Mouse (Mus musculus) cerebellum, postnatal 10 days (tissue): ENCODE measurements around the gene Hjurp.
A peak's percentile ranks its signal among the peaks of the same experiment; 100 is the strongest.

Experiments
- DNase-seq, 2 experiments: peaks; one replicate each; pipeline ENCODE4 v3.0.0; 2021; ENCODE audit warnings: mixed read lengths in 2 of 2

The Hjurp gene

DNA sequence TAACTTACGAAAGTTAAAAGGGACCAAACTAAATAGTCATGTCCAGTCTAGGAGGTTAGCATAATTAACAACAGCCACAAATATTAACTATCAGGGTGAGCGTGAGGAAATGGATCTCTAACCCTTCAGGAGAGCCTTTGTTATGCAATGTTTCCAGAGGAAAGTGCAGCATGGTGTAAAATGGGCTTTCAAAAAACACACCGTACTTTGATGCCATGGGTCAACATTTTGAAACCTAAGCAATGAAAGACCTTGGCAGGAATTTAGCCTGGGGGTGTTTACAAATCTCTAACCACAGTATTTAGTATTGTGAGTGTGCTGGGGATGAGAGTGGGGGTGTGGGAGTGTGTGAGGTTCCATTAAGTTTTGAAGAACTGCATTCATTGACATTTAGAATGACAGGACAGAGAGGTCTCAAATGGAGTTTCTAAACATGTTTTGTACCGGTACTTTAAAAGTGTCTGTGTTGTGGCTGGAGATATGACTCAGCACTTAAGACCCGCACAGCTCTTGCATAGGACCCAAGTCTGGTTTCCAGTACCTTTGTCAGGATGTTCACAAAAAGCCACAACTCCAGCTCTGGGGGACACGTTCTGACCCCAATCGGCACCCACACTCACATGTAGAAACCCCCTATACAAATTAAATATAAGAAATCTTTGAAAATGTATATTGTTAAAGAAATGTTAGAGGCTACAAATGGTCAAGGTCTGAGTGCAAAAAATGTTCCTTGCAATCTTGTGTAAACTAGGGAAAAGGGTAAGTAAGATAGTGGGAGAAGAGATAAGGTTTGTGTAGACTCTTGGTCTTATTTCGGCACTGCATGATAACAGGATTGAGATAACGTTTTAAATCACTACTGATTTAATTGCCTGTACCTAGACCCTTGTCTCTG, 1.9 kb upstream of the Hjurp start:
- DNase-seq = no peak

DNA sequence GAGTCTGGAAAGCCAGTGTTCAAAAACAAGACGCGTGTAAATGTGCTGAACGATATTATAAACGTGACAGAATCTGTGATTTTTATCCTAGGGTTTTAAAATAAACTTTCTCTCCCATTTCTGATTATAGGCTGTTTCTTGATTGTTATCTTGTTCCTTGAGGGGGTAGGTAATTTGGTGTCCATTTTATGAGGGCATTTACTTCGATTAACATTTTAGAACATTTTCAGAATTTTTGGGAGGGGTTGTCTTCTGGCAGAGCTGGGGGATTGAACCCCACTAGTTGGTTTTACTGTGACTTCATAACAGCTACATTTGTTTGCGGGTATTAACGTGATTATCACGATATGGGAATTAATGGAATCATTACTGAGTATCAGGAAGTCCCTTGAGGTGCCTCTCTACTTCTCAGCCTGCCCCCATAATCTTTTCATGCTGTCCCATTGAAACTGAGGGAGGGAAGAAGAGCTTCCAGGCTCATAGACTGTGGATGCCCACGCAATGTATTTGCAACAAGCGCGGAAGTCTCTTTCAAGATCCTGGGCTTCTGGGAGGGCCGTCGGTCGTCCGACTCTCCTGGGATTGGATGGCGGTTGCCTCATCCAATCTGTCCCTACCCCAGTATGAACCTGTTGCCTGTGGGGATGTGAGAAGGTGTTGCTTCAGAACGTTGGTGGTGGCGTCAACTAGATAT, 532 bp upstream of the Hjurp start:
- peak in 1 of 2 experiments; percentile 60 for DNase-seq

DNA sequence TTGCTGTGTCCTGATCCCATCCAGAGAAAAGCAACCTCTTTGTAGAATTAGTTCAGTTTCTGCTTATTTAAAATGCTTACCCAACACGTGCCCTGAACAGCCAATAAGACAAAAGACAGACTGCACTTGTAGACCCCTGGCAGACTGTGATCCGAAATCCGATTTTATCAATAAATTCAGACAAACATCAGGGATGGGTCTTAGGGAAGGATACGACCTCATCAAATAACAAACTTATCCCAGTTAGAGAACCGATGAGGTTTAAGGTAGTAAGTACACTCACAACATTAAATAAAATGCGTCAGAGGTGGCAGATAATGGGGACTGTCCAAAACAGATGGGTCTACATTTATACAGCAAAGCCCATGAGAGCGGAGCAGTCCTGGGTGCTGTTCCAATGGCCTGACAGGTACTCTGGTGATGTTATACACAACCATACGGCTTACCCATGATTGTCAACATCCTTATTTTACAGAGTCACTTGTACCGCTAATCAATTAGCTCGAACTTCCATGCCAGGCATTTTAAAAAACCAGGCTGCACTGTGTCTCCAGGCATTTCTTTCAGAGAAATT, 822 bp downstream of the Hjurp start:
- DNase-seq = no peak

DNA sequence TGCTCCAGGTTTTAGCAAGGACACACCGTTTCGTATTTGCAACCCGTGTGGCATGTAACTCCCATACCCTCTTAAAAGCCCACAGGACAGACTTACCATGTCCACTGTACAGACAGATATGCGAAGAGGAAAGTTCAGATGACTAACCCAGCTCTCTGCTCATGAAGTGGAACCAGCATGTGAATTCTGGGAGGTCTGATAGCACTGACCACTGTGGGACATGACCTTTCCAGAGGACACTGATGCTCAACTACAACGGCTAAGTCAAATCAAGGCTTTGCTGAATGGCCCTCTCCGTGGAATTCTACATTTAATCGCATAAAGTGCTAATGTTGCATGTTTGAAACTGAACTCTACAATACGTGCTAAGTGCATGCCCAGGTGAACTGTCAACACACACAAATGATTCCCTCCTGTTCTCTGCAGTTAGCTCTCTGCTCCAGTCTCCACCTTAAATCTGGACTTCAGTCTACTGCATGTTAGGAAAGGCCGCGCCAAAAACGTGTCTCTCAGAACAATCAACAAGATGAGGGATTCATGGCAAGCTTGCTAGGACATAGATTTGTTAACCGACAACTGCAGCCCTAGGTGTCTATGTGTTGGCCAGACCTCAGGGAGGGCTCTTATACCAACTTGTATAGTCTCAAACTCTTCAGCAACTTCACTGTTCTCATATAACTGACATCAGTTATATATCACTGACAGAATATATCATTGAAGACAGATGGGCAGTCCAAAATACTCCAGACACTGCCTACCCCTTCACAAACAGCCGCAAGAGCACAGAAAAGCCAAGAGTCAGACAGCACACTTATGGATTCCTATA, 1.5 kb downstream of the Hjurp start:
- peak in 1 of 2 experiments; percentile 50 for DNase-seq

DNA sequence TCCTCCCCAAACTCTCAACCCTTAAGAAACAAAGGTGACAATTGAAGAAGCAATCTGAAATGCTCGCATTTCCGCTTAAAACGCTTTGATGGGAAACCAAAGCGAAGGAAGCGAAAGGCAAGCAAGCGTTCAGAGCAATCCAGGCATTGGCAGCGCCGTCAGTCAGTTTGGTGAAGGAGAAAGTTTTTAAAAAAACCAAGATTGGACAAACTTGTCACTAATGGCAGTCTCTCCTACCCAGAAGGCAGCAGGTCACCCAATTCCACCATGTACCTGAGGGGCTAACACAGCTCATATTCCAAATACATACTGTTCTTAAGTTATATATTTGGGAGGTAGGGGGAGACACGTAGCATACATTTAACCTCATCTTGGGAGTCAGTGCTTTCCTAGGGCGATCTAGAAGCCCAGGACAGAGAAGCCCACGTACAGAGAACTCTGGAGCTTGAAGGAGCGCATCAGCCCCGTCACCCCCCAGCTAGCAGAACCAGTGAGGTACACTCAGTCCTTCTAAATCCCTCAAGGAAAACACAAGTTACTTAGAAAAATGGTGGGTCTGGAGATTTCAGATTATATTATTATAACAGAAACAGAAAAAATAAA, 2.3 kb downstream of the Hjurp start:
- DNase-seq = peak in 1 of 2 experiments; percentile 28

DNA sequence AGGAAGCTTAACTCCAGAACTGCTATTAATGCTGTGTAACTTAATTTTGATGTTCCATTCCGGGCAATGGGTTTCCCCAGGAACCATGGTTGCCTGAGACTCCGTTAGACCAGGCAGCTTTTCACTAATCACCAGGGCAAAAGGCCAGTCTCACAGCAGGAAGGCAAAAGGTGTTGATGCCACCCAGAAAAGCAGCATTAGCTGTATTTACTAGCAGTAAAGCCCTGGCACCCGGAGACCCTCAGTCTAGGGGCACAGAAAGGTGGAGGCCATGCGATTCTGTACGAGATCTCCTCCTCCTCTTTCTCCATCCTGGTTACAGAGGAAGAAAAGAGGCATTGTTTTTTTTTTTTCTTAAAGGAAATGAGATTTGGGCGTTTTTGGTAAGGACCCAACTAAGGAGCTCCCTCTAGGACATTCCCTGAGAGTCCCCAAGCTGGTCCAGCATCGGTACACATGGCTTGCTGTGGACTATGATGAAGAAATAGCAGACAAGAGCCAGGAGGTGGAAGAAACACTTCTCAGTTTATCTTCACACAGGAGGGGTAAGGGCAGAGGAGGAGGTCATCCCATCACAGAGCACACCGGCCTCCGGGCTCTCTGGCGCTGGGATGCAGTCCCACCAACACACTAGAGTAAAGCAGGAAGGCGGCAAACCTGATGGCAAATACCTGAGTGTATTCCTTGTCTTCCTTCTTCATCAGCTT, 2.9 kb downstream of the Hjurp start:
- peak; percentile 76 to 80 for DNase-seq

DNA sequence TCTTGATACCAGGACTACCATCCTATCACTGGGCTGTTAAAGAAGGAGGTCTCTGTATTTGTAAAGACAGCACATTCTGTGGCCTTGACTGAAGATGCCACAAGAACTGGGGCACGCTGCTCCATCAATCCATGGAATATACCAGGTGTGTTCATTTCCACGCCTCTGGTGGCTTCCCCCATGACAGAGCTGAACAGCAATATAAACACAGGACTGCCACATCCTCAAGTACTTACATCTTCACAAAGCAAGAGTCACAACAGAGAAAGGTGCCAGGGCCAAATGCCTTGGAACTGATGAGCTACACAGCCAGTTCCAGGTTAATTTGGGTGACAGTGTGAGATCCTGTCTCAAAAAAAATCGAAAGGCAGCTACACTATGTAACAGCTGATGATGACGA, 3.6 kb downstream of the Hjurp start:
- DNase-seq = no peak

DNA sequence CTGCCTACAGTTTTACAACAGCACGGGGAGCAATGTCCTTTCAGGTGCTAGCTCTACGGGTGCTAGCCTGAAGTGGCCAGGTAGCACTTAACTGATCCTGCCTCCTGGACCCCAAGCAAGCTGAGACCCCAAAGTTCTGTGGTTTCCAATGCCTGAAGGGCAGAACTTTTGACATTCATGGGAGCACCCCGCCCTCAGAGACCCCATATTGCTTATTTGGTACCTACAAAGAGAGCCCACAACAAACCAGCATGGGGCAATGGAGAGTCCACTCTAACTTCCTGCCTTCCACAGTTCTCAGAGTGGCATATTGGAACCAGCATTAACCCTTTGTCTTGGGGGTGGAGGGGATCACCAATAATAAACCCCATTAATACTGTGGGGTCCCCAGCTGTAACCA, 4.1 kb downstream of the Hjurp start:
- DNase-seq = no peak

DNA sequence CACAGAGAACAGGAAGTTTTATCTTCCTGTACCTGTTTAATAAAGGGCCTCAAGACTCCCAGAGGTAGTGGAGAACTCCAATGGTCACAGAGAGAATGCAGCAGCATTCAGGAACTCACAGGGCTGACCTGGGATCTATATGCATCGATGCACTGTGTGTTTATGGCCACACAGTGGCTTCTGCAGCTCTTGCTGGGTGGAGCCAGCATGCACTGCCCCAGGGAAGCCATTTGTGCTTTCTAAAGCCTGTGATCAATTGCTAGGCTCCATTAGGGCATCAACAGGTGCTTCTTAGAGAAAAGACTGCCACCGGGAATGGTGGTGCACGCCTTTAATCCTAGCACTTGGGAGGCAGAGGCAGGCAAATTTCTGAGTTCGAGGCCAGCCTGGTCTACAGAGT, 4.6 kb downstream of the Hjurp start:
- DNase-seq = no peak

DNA sequence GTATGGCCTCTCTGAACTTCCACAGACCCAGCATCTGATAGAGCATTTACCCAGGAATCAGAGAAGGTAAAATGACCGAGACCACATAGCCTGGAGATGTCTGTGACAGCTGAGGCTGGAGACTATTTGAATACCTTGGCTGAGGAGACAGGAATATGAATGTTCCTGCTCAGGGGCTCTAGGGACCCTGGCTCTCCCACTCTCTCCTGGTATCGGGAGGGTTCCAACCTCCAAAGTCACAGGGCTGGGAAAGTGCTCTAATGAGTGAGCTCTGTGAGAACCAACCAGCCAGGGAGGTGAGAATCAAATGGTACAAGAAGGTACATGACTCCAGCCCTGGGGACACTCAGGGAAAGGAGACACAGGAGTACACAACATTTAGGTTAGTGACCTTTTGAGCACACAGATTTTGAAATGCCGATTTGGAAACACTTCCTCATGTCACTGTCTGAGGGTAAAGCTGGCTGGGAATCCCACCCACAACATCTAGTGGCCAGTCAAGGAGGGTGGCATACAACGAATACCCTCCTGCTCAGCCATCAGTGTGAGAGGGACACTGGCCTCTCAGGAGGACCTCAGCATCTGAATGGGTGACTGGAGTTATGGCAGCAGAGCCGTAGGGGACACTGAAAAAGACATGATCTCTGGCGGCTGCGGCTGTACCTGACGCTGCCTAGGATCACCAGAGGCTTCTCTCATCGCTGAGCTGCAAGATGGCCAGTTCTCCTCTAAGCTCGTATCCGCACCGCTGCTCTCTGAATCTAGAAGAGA, 7.7 kb downstream of the Hjurp start:
- DNase-seq = no peak

DNA sequence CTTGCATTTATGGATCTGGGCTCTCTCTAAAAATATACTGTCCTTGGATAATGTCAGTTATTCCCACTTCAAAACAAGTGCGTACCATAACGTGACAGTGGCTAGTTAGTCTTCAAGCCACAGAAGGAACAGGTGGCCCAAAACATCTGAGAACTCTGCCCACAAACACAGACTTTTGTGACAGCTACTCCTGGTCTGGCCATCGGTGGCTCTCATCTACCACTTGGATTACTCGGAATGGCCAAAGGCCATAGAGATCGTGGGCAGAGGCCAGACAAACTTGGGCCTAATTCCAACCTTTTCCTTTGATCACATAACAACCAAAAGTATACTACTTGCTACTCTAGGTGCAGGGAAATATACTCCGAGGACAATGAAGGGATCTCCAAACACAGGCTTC, 9.4 kb downstream of the Hjurp start:
- DNase-seq = no peak

DNA sequence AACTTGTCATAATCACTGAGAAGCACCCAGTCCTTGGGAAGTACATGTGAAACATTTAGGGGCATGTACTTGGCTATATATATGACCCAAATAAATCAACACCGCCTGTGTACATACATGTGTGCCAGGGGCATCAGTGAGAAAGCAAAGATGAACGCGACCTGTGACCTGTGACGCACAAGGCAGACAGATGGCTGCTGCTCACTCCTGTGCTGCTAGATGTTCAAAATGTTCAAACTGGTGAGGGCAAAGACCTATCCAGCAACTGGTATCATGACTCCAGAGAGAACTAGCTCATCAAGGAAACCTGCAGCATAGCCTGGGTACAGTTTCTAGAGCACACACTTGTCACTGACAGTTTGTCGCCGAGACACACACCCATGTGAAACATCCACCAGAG, 9.9 kb downstream of the Hjurp start:
- DNase-seq = no peak

DNA sequence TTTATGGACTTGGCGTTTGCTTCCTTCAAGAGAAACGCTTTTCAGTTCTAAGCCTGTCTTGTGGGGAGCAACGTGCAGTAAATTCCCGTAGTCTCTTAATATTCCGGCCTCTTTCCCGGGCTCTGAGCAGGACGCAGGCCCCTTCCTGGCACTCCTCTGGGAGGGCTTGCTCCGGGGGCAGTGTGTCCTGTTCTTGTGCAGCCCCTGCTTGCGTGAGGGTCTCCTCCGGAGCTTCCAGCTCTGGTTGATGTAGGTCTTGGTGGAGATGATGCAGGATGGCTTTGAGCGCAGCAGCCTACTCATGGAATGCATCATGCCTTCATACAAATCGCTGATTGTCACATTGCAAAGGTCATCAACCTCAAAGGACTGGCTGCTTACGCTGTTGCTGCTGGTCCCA, 11.3 kb downstream of the Hjurp start:
- DNase-seq = no peak

DNA sequence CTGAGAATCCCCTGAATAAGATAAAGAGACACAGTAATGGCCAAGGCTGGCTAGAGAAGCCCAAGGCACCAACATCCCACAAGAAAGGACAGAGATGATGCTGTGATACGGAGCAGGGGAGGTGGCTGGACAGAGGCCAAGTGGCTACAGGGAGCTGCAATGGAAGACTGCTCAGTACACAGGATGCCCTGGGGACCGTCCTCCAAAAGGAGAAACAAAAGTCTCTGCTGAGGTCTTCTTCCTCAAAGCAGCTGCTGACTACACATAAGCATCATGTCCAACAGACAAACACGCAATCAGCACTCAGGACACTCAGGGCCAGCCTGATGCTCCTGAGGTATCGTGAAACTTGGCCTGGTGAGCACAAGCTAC, 12.6 kb downstream of the Hjurp start:
- peak; percentile 62 to 71 for DNase-seq

DNA sequence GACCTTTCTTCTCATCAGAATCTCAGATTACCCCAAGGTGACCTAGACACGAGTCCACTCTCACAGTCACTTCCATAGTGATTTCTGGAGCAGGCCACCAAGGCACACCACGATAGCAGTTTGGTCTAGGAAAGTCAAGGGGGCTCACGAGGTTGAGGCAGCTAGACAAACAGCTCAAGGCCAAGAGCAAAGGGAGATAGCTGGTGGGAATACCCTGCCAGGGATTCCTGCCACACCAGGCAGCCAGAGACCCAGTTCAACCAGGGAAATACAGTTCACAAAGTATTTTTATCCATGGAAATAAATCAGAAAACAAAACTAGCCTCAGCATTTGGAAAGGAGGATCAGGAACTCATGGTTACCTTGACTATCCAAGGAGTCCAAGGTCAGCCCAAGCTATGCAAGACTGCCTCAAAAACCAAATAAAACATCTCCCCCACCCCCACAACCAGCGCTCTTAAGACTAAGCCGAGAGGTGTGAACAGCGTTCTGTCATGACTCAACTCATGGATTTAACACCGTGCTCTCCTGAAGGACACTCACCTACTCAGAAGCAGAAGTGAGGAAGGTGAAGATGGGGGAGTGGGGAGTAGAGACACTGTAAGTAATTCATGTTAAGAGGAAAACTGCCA, 13.1 kb downstream of the Hjurp start:
- peak in 1 of 2 experiments; percentile 16 for DNase-seq

DNA sequence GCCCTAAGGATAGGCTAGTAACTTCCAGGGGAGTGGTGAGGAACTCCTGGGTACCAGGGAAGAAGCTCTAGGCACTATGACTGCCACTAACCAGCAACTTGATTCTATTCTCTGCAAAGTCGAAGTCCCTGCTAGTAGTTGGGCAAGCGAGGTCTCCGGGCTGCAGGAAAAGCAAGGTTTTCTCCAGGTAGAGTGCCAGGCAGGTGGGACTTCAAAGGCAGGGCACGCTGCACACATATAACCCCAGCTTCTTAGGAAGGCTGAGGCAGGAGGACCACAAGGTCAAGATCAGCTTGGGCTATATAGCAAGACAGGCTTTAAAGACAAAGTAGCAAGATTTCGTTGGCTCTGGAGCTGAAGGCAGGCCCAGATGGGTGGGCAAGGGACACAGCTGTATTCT, 13.7 kb downstream of the Hjurp start:
- DNase-seq = peak in 1 of 2 experiments; percentile 9

DNA sequence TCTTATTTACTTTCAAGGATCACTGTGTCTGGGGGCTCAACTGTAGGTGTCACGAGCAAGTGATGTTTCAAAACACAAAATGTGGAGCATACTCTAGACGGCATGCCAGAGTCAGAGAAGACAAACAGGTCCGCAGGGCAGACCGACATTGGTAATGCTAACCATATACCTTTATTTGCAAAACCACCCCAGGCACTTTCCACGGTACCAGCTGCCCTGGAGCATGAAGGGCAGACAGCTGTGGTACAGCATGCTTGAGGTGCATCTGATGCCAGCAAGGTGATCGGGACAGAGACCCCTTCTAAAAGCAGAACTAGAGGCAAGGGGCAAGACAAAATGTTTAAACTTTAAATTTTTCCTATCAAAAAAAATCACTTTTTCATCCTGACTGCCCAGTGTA, 14.5 kb downstream of the Hjurp start:
- DNase-seq = peak; percentile 25 to 30

DNA sequence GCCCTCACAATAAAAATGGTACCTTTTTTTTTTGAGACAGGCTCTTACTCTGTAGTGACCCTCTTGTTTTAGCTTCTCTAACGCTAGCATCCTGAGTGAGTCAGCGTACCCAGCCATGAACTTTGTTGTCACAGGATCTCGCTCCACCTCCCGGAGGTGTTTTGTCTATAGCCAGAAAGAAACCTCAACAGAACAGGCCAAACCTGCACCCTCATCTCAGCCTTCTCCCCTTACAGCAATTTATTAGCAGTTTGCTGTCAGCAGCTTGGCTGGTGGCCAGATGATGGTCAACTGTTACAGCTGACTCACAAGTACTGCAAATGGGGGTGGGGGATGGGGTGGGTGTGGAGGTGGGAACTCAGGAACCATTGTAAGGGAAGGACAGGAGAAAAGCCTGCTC, 15.2 kb downstream of the Hjurp start:
- peak; percentile 76 for DNase-seq

DNA sequence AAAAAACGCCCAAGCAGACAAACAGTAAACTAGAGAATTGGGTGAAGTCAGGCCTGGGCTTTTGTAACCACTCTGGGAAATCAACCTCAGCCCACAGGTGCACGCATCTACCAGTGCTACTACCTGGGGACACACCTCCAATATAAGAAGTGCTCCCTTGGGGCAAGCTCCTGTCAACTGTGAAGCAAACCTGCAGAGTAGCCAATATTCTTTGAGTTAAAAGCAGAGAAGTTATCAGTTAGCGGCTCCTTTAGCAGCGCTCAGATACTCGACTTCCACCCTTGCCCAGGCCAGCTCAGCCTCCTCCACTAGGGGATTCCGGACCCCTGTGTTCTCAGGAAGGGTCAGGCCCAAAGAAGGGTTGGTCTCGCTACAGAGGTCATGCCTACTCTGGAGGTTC, 15.7 kb downstream of the Hjurp start:
- peak; percentile 35 to 46 for DNase-seq

DNA sequence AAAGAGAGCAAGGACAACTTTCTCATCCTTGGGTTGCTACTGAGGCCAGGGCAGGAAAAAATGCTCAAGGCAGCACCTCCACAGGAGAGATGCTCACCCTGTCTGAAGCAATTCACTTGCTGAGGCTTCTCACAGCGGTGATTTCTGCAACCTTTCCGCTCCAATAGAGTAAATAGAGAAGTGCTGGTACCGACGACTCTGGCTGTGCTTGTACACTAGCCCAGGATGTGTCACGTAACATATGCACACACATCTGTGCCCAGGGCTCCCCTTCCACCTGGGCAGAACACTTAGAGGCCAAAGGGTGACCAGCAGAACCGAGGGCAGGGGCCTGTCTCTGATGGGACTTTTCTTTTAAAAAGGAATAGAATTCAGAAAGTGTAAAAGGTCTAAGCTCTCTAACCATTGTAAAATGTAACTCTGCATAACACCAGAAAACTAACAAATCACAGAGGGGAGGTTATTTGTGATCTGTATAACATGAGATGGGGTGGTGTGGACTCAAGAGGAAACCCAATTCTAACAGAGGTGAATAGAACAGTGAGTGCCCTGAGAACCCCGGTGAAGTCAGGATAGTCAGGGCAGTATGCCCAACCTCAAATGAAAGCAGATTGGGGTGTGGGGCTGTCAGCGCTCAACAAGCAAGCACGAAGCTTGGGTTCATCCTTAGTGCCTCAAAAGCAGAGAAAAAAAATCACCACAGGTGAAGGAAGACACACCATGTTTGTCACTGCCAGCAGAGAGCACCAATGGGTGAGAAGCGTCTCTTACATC, 16.6 kb downstream of the Hjurp start:
- DNase-seq = peak in 1 of 2 experiments; percentile 50
